Mouse (Mus musculus) stomach, postnatal 0 days (tissue): ENCODE results near the gene Sall1.

Source experiments
- CTCF ChIP-seq: IDR thresholded peaks from 2 replicates; pipeline ENCODE4 v1.5.1; 2016; ENCODE audit warnings: antibody characterized with exemption, low read depth, mild to moderate bottlenecking, moderate library complexity
- EP300 ChIP-seq: optimal IDR thresholded peaks from 2 replicates; pipeline ENCODE3; 2016; ENCODE audit warnings: antibody characterized with exemption

DNA sequence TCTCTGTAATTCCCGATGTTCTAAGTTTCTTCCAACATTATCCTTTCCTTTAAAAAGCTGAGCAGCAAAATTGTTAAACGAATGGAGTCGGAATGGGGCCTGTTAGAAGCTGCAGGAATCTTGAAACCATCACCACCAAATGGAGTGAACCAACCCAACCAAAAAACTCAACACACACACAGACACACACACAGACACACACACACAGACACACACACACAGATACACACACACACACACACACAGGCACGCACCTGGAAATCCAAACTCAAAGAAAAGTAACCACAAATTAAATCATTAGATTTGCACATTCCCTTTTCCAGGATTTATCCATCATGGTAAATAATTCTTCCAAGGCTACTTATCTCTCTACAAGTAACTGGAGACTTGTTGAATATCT lies 5.0 kb downstream of the Sall1 start:
- TF ChIP-seq CTCF, result no peak
- TF ChIP-seq EP300, result no peak
